Mouse (Mus musculus): ENCODE data around the gene Gpr157.

Gpr157 gene

DNA sequence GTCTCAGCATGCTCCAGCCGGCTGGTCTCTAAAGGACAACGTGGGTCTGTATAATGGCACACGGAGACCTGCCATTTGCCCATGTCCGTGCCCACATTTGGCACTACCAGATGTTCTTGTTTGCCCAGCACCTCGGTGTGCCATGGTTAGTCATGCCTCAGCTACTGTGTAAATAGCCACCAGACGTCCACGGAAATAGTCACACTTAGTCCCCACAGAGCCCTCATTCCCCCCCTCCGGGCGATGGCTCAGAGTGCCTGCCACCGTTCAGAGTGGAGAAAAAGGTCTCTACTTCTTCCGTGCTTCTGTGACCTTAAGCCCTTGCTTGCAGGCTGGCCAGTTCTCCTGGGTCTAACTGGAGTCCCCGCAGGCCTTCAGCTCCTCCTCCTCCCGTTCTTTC lies 51.9 kb downstream of the Gpr157 start:
- CTCF ChIA-PET = interaction anchor here (0.6 to 0.8 kb wide), 2 partner anchors 27 to 29 kb away, joined by 3 to 17 read pairs; no protein-coding TSS in a partner anchor

DNA sequence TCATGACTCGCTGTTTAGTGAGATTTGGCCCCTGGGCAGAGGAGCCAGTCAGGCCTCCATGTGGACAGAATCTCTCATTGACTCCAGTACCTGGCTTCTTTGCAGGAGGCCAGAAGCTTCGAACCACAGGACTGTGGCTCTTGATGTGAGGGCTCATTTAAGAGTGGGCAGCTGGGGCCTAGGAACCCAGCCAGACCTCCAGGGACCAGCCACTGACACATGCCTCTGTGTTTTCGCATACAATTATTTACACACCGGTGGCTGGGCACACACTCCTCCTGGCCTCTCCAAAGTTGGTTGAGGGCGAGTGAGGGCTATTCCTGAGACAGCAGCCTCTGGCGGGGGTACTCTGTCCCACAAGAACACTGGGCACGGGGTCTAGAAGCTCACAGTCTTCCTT lies 53.2 kb downstream of the Gpr157 start:
- CTCF ChIA-PET = interaction anchor here (0.5 kb wide), 1 partner anchor 33 kb away, joined by 6 read pairs; no protein-coding TSS in a partner anchor

- CTCF ChIA-PET = no interaction called here
Observed at GRCm38 (mm10) chr4:150144242-150144641, 57.1 kb downstream of the Gpr157 start.

DNA sequence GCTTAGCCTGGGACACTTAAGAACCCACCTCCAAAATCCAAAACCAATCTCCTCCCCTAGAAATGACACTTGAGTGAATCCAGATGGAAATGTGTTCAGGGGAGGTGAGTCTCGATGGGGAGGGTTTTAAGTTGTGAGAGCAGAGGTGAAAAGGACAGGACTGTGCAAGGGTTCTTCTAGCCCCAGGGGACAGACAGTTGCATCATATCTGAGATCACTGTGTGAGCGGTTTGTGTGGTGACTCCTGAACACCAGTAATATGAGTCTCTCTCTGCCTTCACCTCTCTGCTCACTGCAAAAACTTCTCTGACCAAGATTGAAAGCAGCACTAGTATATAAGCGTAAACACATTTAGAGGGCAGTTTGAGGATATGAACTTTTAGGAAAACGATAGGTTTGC lies 59.1 kb downstream of the Gpr157 start:
- CTCF ChIA-PET = no interaction called here

DNA sequence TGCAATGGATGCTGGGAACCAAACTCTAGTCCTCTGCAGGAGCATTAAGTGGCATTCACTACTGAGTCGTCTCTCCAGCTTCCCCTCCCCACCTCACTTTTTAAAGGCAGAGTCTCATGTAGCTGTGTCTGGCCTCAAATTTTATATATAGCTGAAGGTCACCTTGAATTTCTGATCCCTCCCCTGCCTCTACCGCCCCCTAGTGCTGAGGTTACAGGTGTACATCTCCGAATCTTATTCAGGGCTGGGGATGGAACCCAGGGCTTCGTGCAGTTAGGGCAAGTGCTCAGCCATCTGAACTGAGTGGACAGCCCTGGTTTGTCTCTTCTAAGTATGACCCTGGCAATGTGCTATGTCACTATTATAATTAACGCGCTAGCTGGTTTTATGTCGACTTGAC lies 63.9 kb downstream of the Gpr157 start:
- CTCF ChIA-PET = interaction anchor here (0.6 kb wide), 1 partner anchor 1058 kb away, joined by 4 read pairs; no protein-coding TSS in a partner anchor

DNA sequence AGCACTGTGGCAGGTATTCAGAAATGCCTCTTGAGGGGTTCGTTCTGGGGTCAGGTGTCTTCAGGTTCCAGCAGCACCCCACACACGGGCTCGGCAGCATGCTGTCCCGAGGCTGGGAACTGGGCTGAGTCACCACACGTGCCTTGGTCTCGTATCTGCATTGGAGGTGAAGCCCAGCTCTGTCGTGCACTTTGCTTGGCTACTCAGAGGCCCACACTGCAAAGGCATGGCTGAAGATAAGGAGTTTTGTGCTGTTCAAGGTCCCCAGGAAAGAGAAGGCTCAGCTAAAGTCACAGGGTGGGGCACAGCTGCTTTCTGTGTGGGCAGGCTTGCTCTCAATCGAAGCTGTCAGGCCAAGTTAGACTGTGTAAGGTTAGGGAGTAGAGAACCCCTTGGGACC lies 65.3 kb downstream of the Gpr157 start:
- CTCF ChIA-PET = no interaction called here

- CTCF ChIA-PET = no interaction called here
Observed at GRCm38 (mm10) chr4:150155301-150155700, 68.1 kb downstream of the Gpr157 start.

All from spleen, embryonic (tissue).